Mouse (Mus musculus) cerebellum, adult 2 months (tissue): ENCODE measurements around the gene Lrmda. TPM values are rescaled to one million over a fixed set of nuclear protein-coding genes. Genes with fewer than 3 reads are reported as not detected.

Experiments
- DNase-seq, 2 experiments: peaks; one replicate each; pipeline ENCODE4 v3.0.0; 2021
- H3K27ac ChIP-seq: fragments of 200-500 bp; 2 replicates; pipeline ENCODE4 v1.5.1; 2012; ENCODE audit warnings: low read length, control low read depth, inconsistent platforms; ENCODE audit not compliant: insufficient read depth
- H3K27me3 ChIP-seq: fragments of 200-500 bp; 2 replicates; pipeline ENCODE4 v1.6.1; 2012; ENCODE audit warnings: inconsistent platforms, mild to moderate bottlenecking, low read length, moderate library complexity; ENCODE audit not compliant: control insufficient read depth, insufficient read depth
- H3K4me1 ChIP-seq: fragments of 200-500 bp; 2 replicates; pipeline ENCODE4 v1.6.1; 2011; ENCODE audit warnings: low read length; ENCODE audit not compliant: control insufficient read depth, insufficient read depth
- H3K4me3 ChIP-seq: fragments of 200-500 bp; replicated peaks from 2 replicates; pipeline ENCODE3; 2011; ENCODE audit warnings: mild to moderate bottlenecking, low read depth, low read length, control low read depth; ENCODE audit not compliant: insufficient read depth
- CTCF ChIP-seq: fragments of 200-500 bp; IDR thresholded peaks from 2 replicates; pipeline ENCODE4 v1.5.1; 2011; ENCODE audit warnings: low read depth, mild to moderate bottlenecking, control low read depth, low read length, moderate library complexity, borderline replicate concordance; ENCODE audit not compliant: insufficient read depth
- POLR2A ChIP-seq: fragments of 200-500 bp; IDR thresholded peaks from 2 replicates; pipeline ENCODE4 v1.6.1; 2011; ENCODE audit warnings: low read length, control low read depth, borderline replicate concordance; ENCODE audit not compliant: insufficient read depth
- WGBS: fragments of 180-500 bp; shearing (Covaris S2); methylation state at CpG from one replicate; pipeline ENCODE4 v1.1.7; 2018; 5-methylcytosine and 5-hydroxymethylcytosine counted together
- polyA plus RNA-seq: library from polyadenylated mRNA; depleted of rRNA; stranded (reverse); fragments of >200 nt; gene quantifications from 2 replicates; pipeline ENCODE4 v1.2.3, GENCODE M21; 2012

Lrmda gene
- polyA plus RNA-seq, 1 experiment: 0.65 TPM

DNA sequence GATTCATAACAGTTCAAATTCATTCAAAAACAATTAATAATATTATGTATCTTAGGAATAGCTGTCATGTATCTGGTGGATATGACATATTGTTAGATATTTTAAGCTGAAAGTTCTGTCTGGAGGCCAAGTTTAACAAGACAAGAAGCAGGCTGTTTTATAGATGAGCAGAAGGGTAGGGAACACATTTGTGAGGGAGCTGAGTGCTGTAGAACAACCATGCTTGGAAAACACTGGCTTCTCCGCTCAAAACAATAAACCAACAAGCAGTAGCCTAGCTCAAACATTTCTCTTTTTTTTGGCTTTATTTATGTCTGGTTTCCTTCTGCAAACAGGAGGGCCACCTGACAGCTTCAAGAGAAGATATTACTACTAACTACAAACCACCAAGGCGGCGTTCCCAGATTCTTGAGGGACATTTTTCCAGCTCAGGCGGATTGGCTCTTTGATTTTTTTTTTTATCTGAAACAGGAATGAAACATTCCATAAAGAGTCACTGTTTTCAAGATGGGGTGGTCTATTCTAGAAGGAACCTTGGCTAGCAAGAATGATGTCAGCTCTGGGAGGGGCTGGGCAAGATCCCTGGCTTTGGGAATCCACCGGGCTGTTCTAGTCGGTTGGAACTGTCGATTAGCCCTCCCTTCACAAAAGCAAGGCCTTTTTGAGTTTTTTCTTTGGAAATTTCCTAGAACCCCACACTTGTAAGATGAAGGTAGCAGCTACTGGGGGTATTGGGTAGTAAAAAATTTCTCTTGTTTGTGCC, 304.2 kb downstream of the Lrmda start:
- TF ChIP-seq CTCF: no peak
- no peak for TF ChIP-seq POLR2A
- Histone ChIP-seq H3K4me1 (no peaks in the 10 kb centered on the region), H3K27me3 (no peaks in the 10 kb centered on the region), H3K27ac (no peak overlapping the region), H3K4me3 (no peak overlapping the region)
- WGBS: 89% methylated on average over 7 of the region's 7 CpGs
- DNase-seq: no peak

DNA sequence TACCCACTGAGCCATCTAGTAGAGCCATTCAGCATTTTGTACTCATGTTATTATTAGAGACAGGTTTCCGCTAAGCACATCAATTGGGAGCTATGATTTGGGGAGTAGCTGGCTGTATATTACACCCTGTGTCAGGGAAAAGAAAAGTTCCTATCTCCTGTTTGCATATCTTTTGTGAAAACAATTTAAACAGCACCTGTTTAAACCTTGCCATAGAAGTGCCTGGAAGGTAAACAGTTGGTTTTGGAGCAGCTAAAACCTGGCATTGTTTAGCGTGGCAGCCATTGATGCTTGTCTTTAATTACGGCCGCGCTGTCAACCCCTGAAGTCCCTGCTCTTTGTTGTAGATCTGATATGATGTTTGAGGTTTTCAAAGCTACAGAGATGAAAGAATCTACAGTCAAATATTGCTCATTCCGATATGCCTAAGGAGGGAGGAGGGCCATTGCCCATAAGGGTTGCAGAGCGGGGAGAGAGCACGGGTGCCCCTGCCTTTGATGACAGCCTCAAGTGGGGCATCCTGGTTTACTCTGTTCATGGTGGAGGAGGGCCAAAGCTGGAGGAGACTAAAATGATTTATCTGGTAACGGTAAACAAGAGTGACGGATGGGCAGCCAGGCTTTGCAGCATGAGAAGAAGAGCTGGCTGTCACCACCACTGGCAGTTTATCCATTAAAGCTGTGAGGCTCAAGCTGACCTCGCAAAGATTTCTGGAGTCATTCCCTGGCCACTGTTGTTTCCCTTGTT, 306.9 kb downstream of the Lrmda start:
- H3K4me3 ChIP-seq: no peak overlapping the region
- WGBS: 78% methylated on average over 11 of the region's 11 CpGs
- no peak for DNase-seq
- H3K27me3 ChIP-seq: no peaks in the 10 kb centered on the region
- H3K4me1 ChIP-seq: no peaks in the 10 kb centered on the region
- no peak for TF ChIP-seq CTCF
- TF ChIP-seq POLR2A: no peak
- H3K27ac ChIP-seq: no peak overlapping the region

DNA sequence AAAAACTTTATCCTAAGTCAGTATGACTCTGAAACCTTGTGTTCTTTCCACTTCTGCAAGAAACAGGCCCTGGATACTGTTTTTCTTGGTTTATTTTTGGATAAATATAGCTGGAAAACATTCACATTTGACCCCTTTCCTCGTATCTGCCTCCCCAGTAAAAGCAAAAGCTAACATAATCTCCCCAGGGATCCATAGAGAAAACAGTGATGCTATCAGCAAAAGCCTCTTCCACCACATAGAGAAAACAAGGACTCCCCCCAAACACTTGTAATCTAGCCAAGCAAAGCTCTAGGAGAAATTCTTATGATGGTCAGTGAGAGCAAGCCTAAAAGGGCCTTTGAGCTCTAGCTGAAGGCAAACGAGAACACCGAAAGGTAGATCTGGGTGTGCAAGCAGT, 309.7 kb downstream of the Lrmda start:
- DNase-seq: no peak
- TF ChIP-seq CTCF: no peak
- TF ChIP-seq POLR2A: no peak
- H3K4me3 ChIP-seq: no peak overlapping the region
- WGBS: 78% methylated on average over 3 of the region's 3 CpGs
- H3K4me1 ChIP-seq: no peaks in the 10 kb centered on the region
- H3K27me3 ChIP-seq: no peaks in the 10 kb centered on the region
- H3K27ac ChIP-seq: no peak overlapping the region

DNA sequence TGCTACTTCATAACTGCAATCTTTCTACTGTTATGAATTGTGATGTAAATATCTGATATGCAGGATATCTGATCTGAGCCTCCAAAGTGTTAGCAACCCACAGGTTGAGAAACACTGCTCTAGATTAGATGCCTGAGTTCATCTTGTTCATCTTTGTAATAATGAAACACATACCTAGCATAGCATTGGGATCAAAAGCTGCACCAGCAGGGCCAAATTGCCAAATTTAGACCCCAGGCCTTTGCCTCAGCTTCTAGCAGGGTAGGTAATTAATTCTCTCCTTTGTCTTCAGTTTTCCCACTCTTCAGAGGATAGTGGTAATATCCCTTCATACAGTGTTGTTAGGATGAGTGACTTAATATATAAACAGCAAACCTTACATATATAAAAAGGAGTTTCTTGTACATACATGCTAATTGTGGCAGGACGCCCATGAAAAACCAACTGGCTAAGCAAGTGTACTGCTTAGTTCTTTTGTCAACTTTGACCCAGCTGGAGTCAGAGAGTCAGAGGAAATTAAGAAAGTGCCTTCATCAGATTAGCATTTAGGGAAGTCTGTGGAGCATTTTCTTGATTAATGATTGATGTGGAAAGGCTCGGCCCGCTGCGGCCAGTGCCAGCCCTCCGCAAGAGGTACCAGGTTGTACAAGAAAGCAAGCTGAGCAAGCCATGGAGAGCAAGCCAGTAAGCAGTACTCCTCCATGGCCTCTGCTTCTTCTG, 315.7 kb downstream of the Lrmda start:
- Histone ChIP-seq H3K27me3 (no peaks in the 10 kb centered on the region), H3K4me3 (no peak overlapping the region), H3K27ac (no peak overlapping the region), H3K4me1 (no peaks in the 10 kb centered on the region)
- 96% methylated on average over 5 of the region's 5 CpGs for WGBS
- TF ChIP-seq POLR2A: no peak
- TF ChIP-seq CTCF: no peak
- DNase-seq: no peak

DNA sequence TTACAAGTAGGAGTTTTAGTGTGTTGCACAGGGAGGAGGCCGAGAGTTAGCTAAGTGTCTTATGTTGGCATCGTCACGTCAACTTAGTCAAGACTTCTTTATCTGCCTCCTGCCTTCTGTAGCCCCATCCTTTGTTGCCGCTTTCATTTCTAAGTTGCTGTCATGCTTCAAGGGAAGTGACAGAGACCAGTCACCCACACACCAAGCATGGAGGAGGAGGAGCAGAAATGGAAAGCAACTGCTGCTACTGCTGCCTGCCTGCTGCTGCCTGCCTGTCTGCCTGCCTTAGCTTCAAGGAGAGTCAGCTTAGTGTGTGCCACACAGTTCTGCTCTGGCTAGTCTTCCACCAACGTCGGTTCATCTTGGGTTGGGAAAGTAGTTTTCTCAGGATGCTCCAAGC, 319.7 kb downstream of the Lrmda start:
- TF ChIP-seq CTCF (no peak), POLR2A (no peak)
- H3K4me1 ChIP-seq: no peaks in the 10 kb centered on the region
- no peaks in the 10 kb centered on the region for H3K27me3 ChIP-seq
- DNase-seq: no peak
- 32% methylated on average over 6 of the region's 6 CpGs for WGBS
- no peak overlapping the region for H3K27ac ChIP-seq
- H3K4me3 ChIP-seq: no peak overlapping the region

DNA sequence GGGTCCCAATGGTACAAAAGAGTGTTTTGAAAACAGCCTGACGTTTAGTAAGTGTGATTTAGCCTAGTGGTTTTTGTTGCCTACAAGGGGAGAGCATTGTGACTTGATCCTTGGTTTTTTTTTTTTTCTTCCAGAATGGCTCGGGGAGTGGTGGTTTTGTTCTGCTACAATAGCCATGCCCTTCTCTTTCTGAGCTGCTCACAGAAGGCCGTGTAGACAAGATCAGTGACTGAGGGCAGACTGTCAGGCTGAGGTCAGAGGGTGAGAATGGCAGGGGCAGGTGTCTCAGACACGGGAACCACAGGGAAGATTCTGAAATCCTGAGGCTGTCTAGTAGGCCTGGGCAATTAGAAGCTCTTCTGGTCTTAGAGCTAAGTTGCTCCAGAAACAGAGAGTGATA, 323.8 kb downstream of the Lrmda start:
- Histone ChIP-seq H3K27ac (no peak overlapping the region), H3K27me3 (no peaks in the 10 kb centered on the region), H3K4me3 (no peak overlapping the region), H3K4me1 (no peaks in the 10 kb centered on the region)
- no peak for TF ChIP-seq POLR2A
- no peak for TF ChIP-seq CTCF
- no peak for DNase-seq
- 36% methylated on average over 4 of the region's 4 CpGs for WGBS

DNA sequence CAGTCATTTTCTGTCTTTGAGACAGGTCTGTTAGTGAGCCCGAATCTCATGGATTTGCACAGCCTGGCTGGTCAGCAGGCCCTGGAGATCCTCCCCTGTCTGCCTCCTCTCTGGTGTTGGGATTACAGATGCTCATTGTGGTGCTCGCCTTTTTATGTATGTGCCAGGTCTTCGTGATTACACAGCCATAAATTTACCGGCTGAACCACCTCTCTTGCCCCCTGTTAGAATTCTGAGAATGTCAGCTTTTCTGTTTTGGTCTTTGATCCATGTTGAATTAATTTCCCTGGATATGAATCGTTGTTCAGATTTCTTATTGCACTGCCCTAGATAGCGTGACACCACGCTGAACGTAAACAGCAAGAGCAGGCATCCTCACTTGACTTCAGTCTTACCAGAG, 325.7 kb downstream of the Lrmda start:
- no peaks in the 10 kb centered on the region for H3K4me1 ChIP-seq

More for the DNA sequence above, 325.7 kb downstream of the Lrmda start:
- no peak overlapping the region for H3K4me3 ChIP-seq
- DNase-seq: no peak
- TF ChIP-seq POLR2A (no peak), CTCF (no peak)
- no peaks in the 10 kb centered on the region for H3K27me3 ChIP-seq
- no peak overlapping the region for H3K27ac ChIP-seq
- WGBS: 78% methylated on average over 8 of the region's 8 CpGs
